Mouse (Mus musculus) embryonic facial prominence, embryonic 15.5 days (tissue): ENCODE measurements around the gene Mrps7. TPM values are rescaled to one million over a fixed set of nuclear protein-coding genes. Genes with fewer than 3 reads are reported as not detected.

Experiments used
- ATAC-seq: fragments of 200-750 bp; cut with Nextera tagmentation; 2 replicates; pipeline ENCODE4 v1.8.0; 2017; ENCODE audit warnings: low read depth, moderate TSS enrichment; ENCODE audit not compliant: insufficient number of reproducible peaks, low FRiP score, low TSS enrichment
- H3K27ac ChIP-seq: fragments of 300-500 bp; sonication (generic); replicated peaks from 2 replicates; pipeline ENCODE4 v1.5.1; 2015; ENCODE audit warnings: mild to moderate bottlenecking, inconsistent platforms
- H3K27me3 ChIP-seq: fragments of 300-500 bp; sonication (generic); 2 replicates; pipeline ENCODE4 v1.6.1; 2015; ENCODE audit warnings: inconsistent platforms
- H3K36me3 ChIP-seq: fragments of 300-500 bp; sonication (generic); 2 replicates; pipeline ENCODE4 v1.6.1; 2015; ENCODE audit warnings: mild to moderate bottlenecking, inconsistent platforms
- H3K4me1 ChIP-seq: fragments of 300-500 bp; sonication (generic); 2 replicates; pipeline ENCODE4 v1.6.1; 2015; ENCODE audit warnings: inconsistent platforms
- H3K4me2 ChIP-seq: fragments of 300-500 bp; sonication (generic); replicated peaks from 2 replicates; pipeline ENCODE4 v1.6.1; 2015; ENCODE audit warnings: mild to moderate bottlenecking, inconsistent platforms
- H3K4me3 ChIP-seq: fragments of 300-500 bp; sonication (generic); replicated peaks from 2 replicates; pipeline ENCODE4 v1.5.1; 2015; ENCODE audit warnings: mild to moderate bottlenecking, inconsistent platforms
- H3K9ac ChIP-seq: fragments of 300-500 bp; sonication (generic); 2 replicates; pipeline ENCODE4 v1.6.1; 2015; ENCODE audit warnings: inconsistent platforms
- H3K9me3 ChIP-seq: fragments of 300-500 bp; sonication (generic); replicated peaks from 2 replicates; pipeline ENCODE4 v1.6.1; 2016; ENCODE audit warnings: inconsistent platforms
- WGBS: fragments of 180-500 bp; shearing (Covaris S2); methylation state at CpG from one replicate; pipeline ENCODE4 v1.1.7; 2015; 5-methylcytosine and 5-hydroxymethylcytosine counted together
- polyA plus RNA-seq: library from polyadenylated mRNA; unstranded; fragments of >200 nt; fragmentation: Nextera tagmentation; extraction: Ambion mirVana; gene quantifications from 2 replicates; pipeline ENCODE4 v1.2.1, GENCODE M21; 2015

Gene Mrps7
- polyA plus RNA-seq, result 82.4 and 83.4 TPM in 2 replicates

DNA sequence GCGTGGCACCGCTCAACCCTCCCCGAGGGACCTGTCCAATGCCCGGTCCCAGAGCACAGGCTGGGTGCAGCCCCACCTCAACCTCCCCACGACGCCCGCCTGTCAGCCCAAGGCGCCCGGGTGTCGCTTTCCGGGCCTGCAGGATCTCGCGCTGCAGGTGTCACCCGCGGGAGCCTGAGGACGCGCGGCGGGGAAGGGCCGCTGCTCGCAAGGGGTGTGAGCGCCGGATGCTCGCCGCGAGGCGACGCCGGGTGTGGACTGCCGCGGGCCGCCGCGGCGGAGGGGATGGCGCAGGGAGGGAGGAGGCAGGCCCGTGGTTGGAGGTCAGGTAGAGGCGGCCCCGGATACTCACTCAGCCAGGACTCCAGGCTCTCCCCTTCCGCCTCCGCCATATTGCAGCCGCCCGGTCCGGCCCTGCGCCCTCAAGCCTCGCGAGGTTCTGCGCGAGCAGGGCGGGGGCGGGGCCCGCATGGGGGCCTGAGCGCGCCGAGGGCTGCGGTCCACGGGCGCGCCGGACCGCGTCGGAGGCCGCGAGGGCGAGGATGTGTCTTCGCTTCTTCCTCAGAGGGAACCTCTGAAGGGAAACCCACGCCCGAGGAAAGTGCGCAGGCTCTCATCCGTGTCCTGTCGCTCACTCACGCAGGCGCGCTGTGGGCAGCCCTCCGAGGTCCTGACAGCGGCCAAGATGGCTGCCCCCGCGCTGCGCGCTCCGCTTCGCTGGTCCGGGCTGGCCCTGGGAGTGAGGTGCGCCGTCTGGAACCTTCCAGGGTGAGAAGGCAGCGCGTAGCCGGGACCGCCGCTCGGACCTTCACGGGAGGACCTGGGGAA is at the start of gene Mrps7, which contains the start of gene Gga3:
TSS of gene Mrps7 (plus strand) at position 450 of the 828 bp plus-strand sequence.
TSS of gene Gga3 (minus strand) at position 576 of the 828 bp plus-strand sequence.
- Histone ChIP-seq H3K4me3 (peak within 1 kb of the TSS; percentile 99), H3K27ac (peak within 1 kb of the TSS; percentile 95), H3K4me2 (peak within 1 kb of the TSS; percentile 90), H3K9ac (peak within 1 kb of the TSS; percentile 90), H3K36me3 (peaks cover 33% of the 10 kb centered on the region), H3K4me1 (peaks cover 33% of the 10 kb centered on the region), H3K9me3 (no peaks in the 10 kb centered on the region), H3K27me3 (no peaks in the 10 kb centered on the region)
- ATAC-seq, result peak; percentile 95
- under 1% methylated on average over 87 of the region's 93 CpGs for WGBS

GRCm38 (mm10) chr11:115555717-115556116 is 48.0 kb upstream of the Mrps7 start:
- WGBS, result 79% methylated on average over 17 of the region's 17 CpGs
- H3K4me1 ChIP-seq, result no peaks in the 10 kb centered on the region
- H3K27me3 ChIP-seq, result no peaks in the 10 kb centered on the region
- H3K4me2 ChIP-seq, result no peak overlapping the region
- H3K9me3 ChIP-seq, result no peaks in the 10 kb centered on the region
- no peaks in the 10 kb centered on the region for H3K36me3 ChIP-seq
- ATAC-seq, result no peak
- no peak overlapping the region for H3K27ac ChIP-seq
- H3K9ac ChIP-seq, result no peak overlapping the region
- no peak overlapping the region for H3K4me3 ChIP-seq

GRCm38 (mm10) chr11:115563406-115563805 is 40.3 kb upstream of the Mrps7 start:
- H3K4me3 ChIP-seq, result peak overlapping the region; percentile 83
- peaks cover 7% of the 10 kb centered on the region for H3K4me1 ChIP-seq
- peak overlapping the region; percentile 80 for H3K4me2 ChIP-seq
- H3K27ac ChIP-seq, result peak overlapping the region; percentile 86
- 40% methylated on average over 4 of the region's 4 CpGs for WGBS
- no peaks in the 10 kb centered on the region for H3K27me3 ChIP-seq
- H3K36me3 ChIP-seq, result peaks cover 26% of the 10 kb centered on the region
- 0 out of 2 replicates have a peak overlapping the region, but pooled peaks have one; percentile 71 for H3K9ac ChIP-seq
- ATAC-seq, result no peak
- no peaks in the 10 kb centered on the region for H3K9me3 ChIP-seq

DNA sequence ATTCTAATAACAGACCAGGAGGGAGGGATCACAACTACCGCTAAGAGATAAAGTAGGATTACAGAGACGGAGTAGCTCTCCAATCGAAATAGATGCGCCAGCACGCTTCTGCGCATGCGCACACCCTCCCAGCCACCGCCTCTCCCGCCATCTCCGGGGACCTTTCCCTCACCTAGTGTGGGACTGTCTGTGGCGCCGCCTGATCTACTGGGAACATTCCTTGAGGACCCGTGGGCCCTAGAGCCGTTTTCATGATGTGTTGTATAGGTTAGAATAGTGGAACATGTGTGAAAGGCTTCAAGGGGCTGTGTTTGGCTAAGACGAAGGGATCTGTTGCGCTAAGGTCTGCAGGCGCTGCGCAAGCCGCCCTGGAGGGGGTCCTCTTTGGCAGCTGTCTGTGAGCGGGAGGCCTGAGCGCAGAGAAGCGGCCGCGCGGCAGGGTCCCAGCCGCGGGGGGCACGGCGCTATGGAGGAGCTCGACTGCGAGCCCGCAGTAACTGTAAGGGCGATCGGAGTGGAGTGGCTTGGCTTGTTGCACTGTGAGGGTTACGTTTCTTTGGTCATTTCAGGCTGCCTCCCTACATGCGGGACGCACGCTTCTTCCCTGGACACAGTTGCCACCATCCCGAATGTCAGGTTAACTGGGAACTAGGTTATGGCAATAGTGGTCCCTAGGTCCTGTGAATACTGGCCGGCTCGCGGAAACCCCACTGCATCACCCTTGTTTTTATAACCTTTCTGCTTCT is 39.5 kb upstream of the Mrps7 start, which contains the start of gene Nup85:
TSS of gene Nup85 (plus strand) at position 371 of the 746 bp plus-strand sequence.
- Histone ChIP-seq H3K27me3 (no peaks in the 10 kb centered on the region), H3K4me1 (peaks cover 7% of the 10 kb centered on the region), H3K9me3 (no peaks in the 10 kb centered on the region), H3K4me2 (peak within 1 kb of the TSS; percentile 80), H3K4me3 (peak within 1 kb of the TSS; percentile 83), H3K27ac (peak within 1 kb of the TSS; percentile 86), H3K36me3 (peaks cover 35% of the 10 kb centered on the region), H3K9ac (peak within 1 kb of the TSS; percentile 71)
- ATAC-seq, result peak; percentile 91
- WGBS, result under 1% methylated on average over 42 of the region's 42 CpGs

DNA sequence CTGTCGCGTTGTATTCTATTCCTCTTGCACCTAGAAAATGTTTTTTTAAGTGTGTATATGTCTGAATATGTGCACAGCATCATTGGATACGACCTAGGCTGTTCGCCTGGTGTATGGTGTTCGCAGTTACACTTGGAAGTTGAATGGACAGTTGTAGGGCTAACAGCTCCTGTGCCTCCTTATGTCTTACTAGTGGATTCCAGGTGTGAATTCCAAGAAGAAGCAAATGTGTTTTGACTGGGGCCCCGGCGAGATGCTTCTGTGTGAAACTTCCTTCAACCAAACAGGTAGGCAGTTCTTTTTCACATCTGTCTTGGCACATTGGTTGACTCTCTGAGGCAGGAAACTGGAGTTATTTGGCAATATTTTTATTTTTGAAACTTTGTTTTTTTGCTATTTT is 38.8 kb upstream of the Mrps7 start:
- ATAC-seq, result no peak
- WGBS, result 15% methylated on average over 7 of the region's 7 CpGs
- peak overlapping the region; percentile 80 for H3K4me2 ChIP-seq

DNA sequence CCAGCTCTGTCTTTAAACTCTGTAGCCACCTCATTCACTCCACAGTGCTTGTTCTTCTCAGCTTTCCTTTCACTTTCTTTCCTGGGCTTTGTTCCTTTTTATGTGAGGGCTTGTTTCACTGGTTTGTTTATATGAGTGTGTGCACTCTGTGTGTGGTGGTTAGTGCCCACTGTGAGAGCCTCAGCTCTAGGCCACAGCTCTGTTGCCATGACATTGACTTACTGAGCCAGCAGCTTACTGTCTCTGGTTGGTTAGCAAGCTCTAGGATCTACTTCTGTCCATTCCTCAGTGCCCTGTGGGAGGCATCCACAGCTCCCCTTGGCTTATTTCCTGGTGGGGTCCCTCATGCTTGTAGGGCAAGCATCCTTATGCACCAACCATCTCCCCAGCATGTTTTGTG is 24.6 kb upstream of the Mrps7 start:
- Histone ChIP-seq H3K9ac (no peak overlapping the region), H3K4me3 (no peak overlapping the region), H3K36me3 (peaks cover 68% of the 10 kb centered on the region), H3K27ac (no peak overlapping the region), H3K27me3 (no peaks in the 10 kb centered on the region), H3K9me3 (no peaks in the 10 kb centered on the region), H3K4me1 (no peaks in the 10 kb centered on the region), H3K4me2 (no peak overlapping the region)
- no peak for ATAC-seq

More for the DNA sequence above, 38.8 kb upstream of the Mrps7 start:
- Histone ChIP-seq H3K9me3 (no peaks in the 10 kb centered on the region), H3K27me3 (no peaks in the 10 kb centered on the region), H3K27ac (no peak overlapping the region), H3K36me3 (peaks cover 42% of the 10 kb centered on the region), H3K4me3 (peak overlapping the region; percentile 83), H3K4me1 (peaks cover 7% of the 10 kb centered on the region), H3K9ac (peak overlapping the region; percentile 71)

GRCm38 (mm10) chr11:115582913-115583606 is 20.7 kb upstream of the Mrps7 start:
- Histone ChIP-seq H3K9me3 (no peaks in the 10 kb centered on the region), H3K4me3 (no peak overlapping the region), H3K36me3 (peaks cover 96% of the 10 kb centered on the region), H3K4me1 (no peaks in the 10 kb centered on the region), H3K9ac (no peak overlapping the region), H3K27ac (no peak overlapping the region), H3K4me2 (no peak overlapping the region), H3K27me3 (no peaks in the 10 kb centered on the region)
- 68% methylated on average over 10 of the region's 10 CpGs for WGBS
- no peak for ATAC-seq

DNA sequence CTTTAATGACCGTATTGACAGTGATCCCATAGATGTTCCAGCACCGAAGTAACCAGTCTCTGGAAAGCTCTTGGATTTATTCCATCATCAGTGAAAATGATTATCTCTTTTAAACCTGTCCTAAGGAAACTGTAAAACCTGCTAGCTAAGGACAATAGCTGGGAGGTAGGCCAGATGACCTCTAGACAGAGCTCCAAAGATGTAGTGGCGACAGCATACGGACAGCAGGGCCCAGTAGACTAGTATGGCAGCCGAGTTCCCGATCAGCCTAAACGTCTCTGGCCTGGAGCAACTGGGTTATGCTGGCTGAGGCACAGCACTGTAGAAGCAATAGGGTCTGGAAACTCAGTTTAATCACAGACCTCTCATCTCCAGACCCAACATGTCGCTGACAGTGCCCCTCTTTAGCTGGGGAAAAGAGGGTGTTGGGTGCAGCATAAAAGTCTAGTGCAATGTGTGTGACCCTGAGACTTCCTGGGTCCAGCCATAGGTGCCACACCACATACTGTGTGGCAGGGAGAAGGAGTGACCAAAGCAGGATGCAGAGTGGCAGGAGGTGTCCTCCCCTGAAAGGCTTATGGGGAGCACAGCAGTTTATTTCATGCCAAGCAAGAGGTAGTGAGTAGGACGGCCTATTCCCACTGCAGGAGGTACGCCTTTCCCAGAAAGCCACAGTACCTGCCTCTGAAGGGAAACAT is 19.2 kb upstream of the Mrps7 start:
- H3K4me3 ChIP-seq, result no peak overlapping the region
- no peaks in the 10 kb centered on the region for H3K27me3 ChIP-seq
- no peak overlapping the region for H3K4me2 ChIP-seq
- peaks cover 94% of the 10 kb centered on the region for H3K36me3 ChIP-seq
- no peaks in the 10 kb centered on the region for H3K4me1 ChIP-seq
- WGBS, result 86% methylated on average over 10 of the region's 10 CpGs
- H3K9ac ChIP-seq, result no peak overlapping the region
- H3K27ac ChIP-seq, result no peak overlapping the region
- no peaks in the 10 kb centered on the region for H3K9me3 ChIP-seq
- no peak for ATAC-seq

GRCm38 (mm10) chr11:115585573-115586100 is 18.1 kb upstream of the Mrps7 start:
- no peak overlapping the region for H3K4me3 ChIP-seq
- peaks cover 95% of the 10 kb centered on the region for H3K36me3 ChIP-seq
- no peaks in the 10 kb centered on the region for H3K27me3 ChIP-seq
- ATAC-seq, result no peak
- H3K27ac ChIP-seq, result no peak overlapping the region
- no peak overlapping the region for H3K9ac ChIP-seq
- WGBS, result 89% methylated on average over 7 of the region's 7 CpGs
- no peaks in the 10 kb centered on the region for H3K4me1 ChIP-seq
- no peak overlapping the region for H3K4me2 ChIP-seq
- H3K9me3 ChIP-seq, result no peaks in the 10 kb centered on the region

GRCm38 (mm10) chr11:115586403-115586802 is 17.3 kb upstream of the Mrps7 start:
- Histone ChIP-seq H3K4me2 (no peak overlapping the region), H3K9ac (no peak overlapping the region), H3K4me1 (no peaks in the 10 kb centered on the region), H3K4me3 (no peak overlapping the region), H3K27me3 (no peaks in the 10 kb centered on the region), H3K36me3 (peaks cover 95% of the 10 kb centered on the region), H3K27ac (no peak overlapping the region), H3K9me3 (no peaks in the 10 kb centered on the region)
- 92% methylated on average over 9 of the region's 9 CpGs for WGBS
- ATAC-seq, result no peak
